Mouse (Mus musculus) lung, postnatal 0 days (tissue): ENCODE measurements at regions not wholly inside any gene's neighbourhood (a gene's known extent, or its start where the extent isn't known, plus 50 kb on each side); places are given as distances from the start of the nearest gene placed in this dataset.

Experiments
- CTCF ChIP-seq: IDR thresholded peaks from 2 replicates; pipeline ENCODE4 v1.5.1; 2016; ENCODE audit warnings: antibody characterized with exemption, mild to moderate bottlenecking
- EP300 ChIP-seq: IDR thresholded peaks from 2 replicates; pipeline ENCODE4 v1.6.1; 2016; ENCODE audit warnings: antibody characterized with exemption, mild to moderate bottlenecking, control low read depth

GRCm38 (mm10) chr15:96185901-96186300 lies 101.4 kb upstream of the Arid2 start:
- TF ChIP-seq CTCF = no peak
- TF ChIP-seq EP300 = no peak
